Mouse (Mus musculus): ENCODE data around the gene Rsc1a1. TPM values are rescaled to one million over a fixed set of nuclear protein-coding genes. Genes with fewer than 3 reads are reported as not detected.

Gene Rsc1a1
- polyA plus RNA-seq, 1 experiment = 0.11 TPM

GRCm38 (mm10) chr4:141639474-141639873 lies 45.9 kb downstream of the Rsc1a1 start:
- H3K4me1 ChIP-seq (ENCODE audit: control insufficient read depth) = peaks cover 11% of the 10 kb centered on the region
- peaks cover 51% of the 10 kb centered on the region for H3K36me3 ChIP-seq (ENCODE audit: control insufficient read depth)
- TF ChIP-seq GATA1 (IDR thresholded peaks at IDR 0.05; ENCODE audit: low read length) (no peak), TAL1 (IDR thresholded peaks at IDR 0.05; ENCODE audit: low read length) (no peak)
- H3K4me3 ChIP-seq (replicated peaks) = no peak overlapping the region
- H3K27me3 ChIP-seq (ENCODE audit: control insufficient read depth) = no peaks in the 10 kb centered on the region
- H3K9me3 ChIP-seq (ENCODE audit: control insufficient read depth, low read length) = no peaks in the 10 kb centered on the region

- TF ChIP-seq TAL1 (IDR thresholded peaks at IDR 0.05; ENCODE audit: low read length) (no peak), GATA1 (IDR thresholded peaks at IDR 0.05; ENCODE audit: low read length) (no peak)
- H3K9me3 ChIP-seq (ENCODE audit: control insufficient read depth, low read length) = no peaks in the 10 kb centered on the region; the same call in 1 of the 2 replicates
- peaks cover 65% of the 10 kb centered on the region for H3K36me3 ChIP-seq (ENCODE audit: control insufficient read depth)
- no peaks in the 10 kb centered on the region for H3K27me3 ChIP-seq (ENCODE audit: control insufficient read depth)
- no peak overlapping the region for H3K4me3 ChIP-seq (replicated peaks)
- H3K4me1 ChIP-seq (ENCODE audit: control insufficient read depth) = peaks cover 8% of the 10 kb centered on the region
These were observed 48.7 kb downstream of the Rsc1a1 start for GRCm38 (mm10) chr4:141636693-141637092.

GRCm38 (mm10) chr4:141635991-141636390 lies 49.4 kb downstream of the Rsc1a1 start:
- H3K36me3 ChIP-seq (ENCODE audit: control insufficient read depth) = peaks cover 65% of the 10 kb centered on the region
- H3K9me3 ChIP-seq (ENCODE audit: control insufficient read depth, low read length) = peaks cover 4% of the 10 kb centered on the region
- peaks cover 2% of the 10 kb centered on the region for H3K4me1 ChIP-seq (ENCODE audit: control insufficient read depth)
- no peak overlapping the region for H3K4me3 ChIP-seq (replicated peaks)
- TF ChIP-seq GATA1 (IDR thresholded peaks at IDR 0.05; ENCODE audit: low read length) (no peak), TAL1 (IDR thresholded peaks at IDR 0.05; ENCODE audit: low read length) (no peak)
- no peaks in the 10 kb centered on the region for H3K27me3 ChIP-seq (ENCODE audit: control insufficient read depth)

Other genes starting within 250 kb of the Rsc1a1 start
- gene Srarp, start 249.5 kb downstream of the Rsc1a1 start, polyA plus RNA-seq (2012) = not detected in 2 replicates
- gene Zbtb17, start 240.9 kb downstream of the Rsc1a1 start, polyA plus RNA-seq (2012) = 1.9 and 2.6 TPM in 2 replicates
- 25.6 and 25.7 TPM in 2 replicates for gene Spen, start 147.0 kb downstream of the Rsc1a1 start, polyA plus RNA-seq (2012)
- 0.02 TPM in 2 replicates for gene Fblim1, start 79.5 kb downstream of the Rsc1a1 start, polyA plus RNA-seq (2012)
- 0.03 TPM in 1 of 2 replicates, not detected in the other for gene Tmem82, start 67.0 kb downstream of the Rsc1a1 start, polyA plus RNA-seq (2012)
- gene Slc25a34, start 61.8 kb downstream of the Rsc1a1 start, polyA plus RNA-seq (2012) = not detected in 2 replicates
- 1.1 and 1.4 TPM in 2 replicates for gene Plekhm2, start 20.7 kb downstream of the Rsc1a1 start, polyA plus RNA-seq (2012)
- 0.58 and 0.85 TPM in 2 replicates for gene Ddi2, start 37.8 kb upstream of the Rsc1a1 start, polyA plus RNA-seq (2012)
- 0.11 and 0.19 TPM in 2 replicates for gene Agmat, start 61.1 kb upstream of the Rsc1a1 start, polyA plus RNA-seq (2012)
- gene Dnajc16, start 105.3 kb upstream of the Rsc1a1 start, polyA plus RNA-seq (2012) = 0.14 and 0.15 TPM in 2 replicates
- gene Casp9, start 108.0 kb upstream of the Rsc1a1 start, polyA plus RNA-seq (2012) = 1.2 and 2.3 TPM in 2 replicates
- not detected in 2 replicates for gene Cela2a, start 140.6 kb upstream of the Rsc1a1 start, polyA plus RNA-seq (2012)
- not detected in 2 replicates for gene Ctrc, start 160.8 kb upstream of the Rsc1a1 start, polyA plus RNA-seq (2012)
- gene Efhd2, start 189.3 kb upstream of the Rsc1a1 start, polyA plus RNA-seq (2012) = 3.7 and 4.2 TPM in 2 replicates